Mouse (Mus musculus) liver, postnatal 0 days (tissue): Measurements from ENCODE around the gene Olfr968. TPM values are rescaled to one million over a fixed set of nuclear protein-coding genes. Genes with fewer than 3 reads are reported as not detected.

Source experiments
- ATAC-seq: fragments of 200-750 bp; cut with Nextera tagmentation; 2 replicates; pipeline ENCODE4 v1.8.0; 2017; ENCODE audit warnings: mild to moderate bottlenecking, moderate library complexity
- DNase-seq: peaks from one replicate; pipeline ENCODE4 v3.0.0-alpha.2; 2016
- H3K27ac ChIP-seq: fragments of 300-500 bp; sonication (generic); 2 replicates; pipeline ENCODE4 v1.5.1; 2014; ENCODE audit warnings: antibody characterized with exemption, moderate library complexity, mild to moderate bottlenecking, low read depth
- H3K27me3 ChIP-seq: fragments of 300-500 bp; sonication (generic); 2 replicates; pipeline ENCODE4 v1.6.1; 2014; ENCODE audit warnings: low read length, control low read depth, mixed read lengths; ENCODE audit not compliant: insufficient read depth
- H3K36me3 ChIP-seq: fragments of 300-500 bp; sonication (generic); replicated peaks from 2 replicates; pipeline ENCODE4 v1.6.1; 2014; ENCODE audit warnings: mild to moderate bottlenecking, control low read depth, low read length, moderate library complexity, mixed read lengths; ENCODE audit not compliant: insufficient read depth
- H3K4me1 ChIP-seq: fragments of 300-500 bp; sonication (generic); 2 replicates; pipeline ENCODE4 v1.6.1; 2014; ENCODE audit warnings: antibody characterized with exemption, mild to moderate bottlenecking, control low read depth; ENCODE audit not compliant: insufficient read depth
- H3K4me2 ChIP-seq: fragments of 300-500 bp; sonication (generic); 2 replicates; pipeline ENCODE4 v1.6.1; 2014; ENCODE audit warnings: low read depth, mild to moderate bottlenecking, low read length, moderate library complexity, mixed read lengths
- H3K4me3 ChIP-seq: fragments of 300-500 bp; sonication (generic); 2 replicates; pipeline ENCODE4 v1.5.1; 2014; ENCODE audit warnings: low read depth, low read length
- H3K9ac ChIP-seq: fragments of 300-500 bp; sonication (generic); replicated peaks from 2 replicates; pipeline ENCODE4 v1.6.1; 2014; ENCODE audit warnings: mild to moderate bottlenecking, moderate library complexity
- H3K9me3 ChIP-seq: fragments of 300-500 bp; sonication (generic); 2 replicates; pipeline ENCODE4 v1.6.1; 2016; ENCODE audit warnings: mild to moderate bottlenecking, control low read depth, low read length, mixed read lengths
- CTCF ChIP-seq: sonication (generic); IDR thresholded peaks from 2 replicates; pipeline ENCODE4 v1.5.1; 2016; ENCODE audit warnings: antibody characterized with exemption, low read depth
- EP300 ChIP-seq: IDR thresholded peaks from 2 replicates; pipeline ENCODE4 v1.6.1; 2016; ENCODE audit warnings: antibody characterized with exemption, low read depth, mild to moderate bottlenecking
- WGBS: fragments of 180-500 bp; shearing (Covaris S2); extraction: QIAGEN DNeasy Blood & Tissue Kit; methylation state at CpG from one replicate; pipeline ENCODE4 v1.1.7; 2014; ENCODE audit not compliant: insufficient replicate concordance; 5-methylcytosine and 5-hydroxymethylcytosine counted together
- polyA plus RNA-seq: library from polyadenylated mRNA; unstranded; fragments of >200 nt; fragmentation: Nextera tagmentation; extraction: Ambion mirVana; gene quantifications from 2 replicates; pipeline ENCODE4 v1.2.1, GENCODE M21; 2015

The Olfr968 gene
- not detected in 2 replicates for polyA plus RNA-seq

DNA sequence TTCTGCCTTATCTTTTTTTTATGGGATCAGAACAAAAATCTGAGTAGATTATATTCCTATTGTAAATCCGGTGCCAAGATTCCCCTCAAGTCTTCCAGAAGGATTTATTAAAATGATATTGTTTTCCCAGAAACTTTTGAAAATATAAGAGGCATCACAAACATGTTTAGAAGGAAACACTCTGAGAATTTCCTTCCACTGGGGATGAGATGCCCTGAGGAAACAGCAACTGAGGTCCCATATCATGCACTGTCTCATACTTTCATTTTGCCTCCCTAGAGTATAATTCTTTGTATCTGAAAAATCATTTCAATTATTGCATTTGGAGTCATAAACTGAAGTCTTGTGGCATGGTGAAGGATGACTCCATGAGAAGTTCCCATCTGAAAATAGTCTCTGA lies at the start of gene Olfr968:
TSS of gene Olfr968 (minus strand) at position 101 of the 400 bp plus-strand sequence.
- no peak within 1 kb of the TSS for H3K27ac ChIP-seq
- no peak within 1 kb of the TSS for H3K9ac ChIP-seq
- 68% methylated on average over 1 of the region's 1 CpGs for WGBS
- no peak for DNase-seq
- no peak for ATAC-seq
- H3K4me2 ChIP-seq: no peak within 1 kb of the TSS
- H3K36me3 ChIP-seq: no peaks in the 10 kb centered on the region
- no peak within 1 kb of the TSS for H3K4me3 ChIP-seq
- no peaks in the 10 kb centered on the region for H3K9me3 ChIP-seq
- H3K27me3 ChIP-seq: no peaks in the 10 kb centered on the region
- TF ChIP-seq EP300 (no peak), CTCF (no peak)
- H3K4me1 ChIP-seq: no peaks in the 10 kb centered on the region

- 72% methylated on average over 4 of the region's 4 CpGs for WGBS
- H3K36me3 ChIP-seq: no peaks in the 10 kb centered on the region
- no peak for TF ChIP-seq EP300
- no peak for TF ChIP-seq CTCF
- no peaks in the 10 kb centered on the region for H3K27me3 ChIP-seq
- H3K4me3 ChIP-seq: no peak within 1 kb of the TSS
- H3K27ac ChIP-seq: no peak within 1 kb of the TSS
- no peak within 1 kb of the TSS for H3K9ac ChIP-seq
- H3K4me1 ChIP-seq: no peaks in the 10 kb centered on the region
- no peak within 1 kb of the TSS for H3K4me2 ChIP-seq
- ATAC-seq (no peak), DNase-seq (no peak)
- no peaks in the 10 kb centered on the region for H3K9me3 ChIP-seq
Observed at GRCm38 (mm10) chr9:39808560-39808959, 25.5 kb upstream of the Olfr968 start, which contains the start of gene Olfr970. TSS of gene Olfr970 (plus strand) at chr9:39808860.

- no peaks in the 10 kb centered on the region for H3K36me3 ChIP-seq
- H3K9ac ChIP-seq: no peak within 1 kb of the TSS
- H3K4me3 ChIP-seq: no peak within 1 kb of the TSS
- 64% methylated on average over 2 of the region's 2 CpGs for WGBS
- no peaks in the 10 kb centered on the region for H3K27me3 ChIP-seq
- TF ChIP-seq EP300: no peak
- no peak for TF ChIP-seq CTCF
- H3K9me3 ChIP-seq: no peaks in the 10 kb centered on the region
- H3K4me2 ChIP-seq: no peak within 1 kb of the TSS
- no peaks in the 10 kb centered on the region for H3K4me1 ChIP-seq
- H3K27ac ChIP-seq: no peak within 1 kb of the TSS
- ATAC-seq: no peak
- no peak for DNase-seq
Observed at GRCm38 (mm10) chr9:39790558-39790957, 7.5 kb upstream of the Olfr968 start, which contains the start of gene Olfr969. TSS of gene Olfr969 (plus strand) at chr9:39790945.

DNA sequence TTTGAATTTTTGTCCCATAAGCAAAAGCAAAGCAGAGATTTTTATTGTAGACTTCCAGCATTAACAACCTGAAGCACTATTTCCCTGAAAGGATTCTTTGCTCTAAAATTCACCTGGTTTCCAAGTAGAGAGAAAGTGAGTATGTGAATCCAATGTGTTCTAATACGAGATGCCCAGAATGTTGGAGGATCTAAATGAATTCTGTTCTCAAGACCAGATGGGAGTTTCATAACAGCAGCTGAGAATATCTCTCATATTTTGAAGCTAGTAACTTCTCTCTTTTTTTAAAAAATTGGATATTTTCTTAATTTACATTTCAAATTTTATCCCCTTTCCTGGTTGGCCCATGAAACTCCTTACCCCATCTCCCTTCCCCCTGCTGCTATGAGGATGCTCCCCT lies 36.6 kb downstream of the Olfr968 start:
- H3K4me2 ChIP-seq: no peak overlapping the region
- H3K9me3 ChIP-seq: no peaks in the 10 kb centered on the region
- H3K27me3 ChIP-seq: no peaks in the 10 kb centered on the region
- no peak for DNase-seq
- no peak overlapping the region for H3K4me3 ChIP-seq
- no peak for TF ChIP-seq CTCF
- TF ChIP-seq EP300: no peak
- ATAC-seq: no peak
- no peak overlapping the region for H3K27ac ChIP-seq
- H3K9ac ChIP-seq: no peak overlapping the region
- no peaks in the 10 kb centered on the region for H3K36me3 ChIP-seq
- WGBS: 82% methylated on average over 1 of the region's 1 CpGs
- no peaks in the 10 kb centered on the region for H3K4me1 ChIP-seq

- no peak within 1 kb of the TSS for H3K4me3 ChIP-seq
- H3K36me3 ChIP-seq: no peaks in the 10 kb centered on the region
- H3K9ac ChIP-seq: no peak within 1 kb of the TSS
- no peak for TF ChIP-seq CTCF
- no peak for TF ChIP-seq EP300
- ATAC-seq (no peak), DNase-seq (no peak)
- H3K4me1 ChIP-seq: no peaks in the 10 kb centered on the region
- H3K9me3 ChIP-seq: no peaks in the 10 kb centered on the region
- H3K27me3 ChIP-seq: no peaks in the 10 kb centered on the region
- H3K27ac ChIP-seq: no peak within 1 kb of the TSS
- H3K4me2 ChIP-seq: no peak within 1 kb of the TSS
Observed at GRCm38 (mm10) chr9:39745949-39746348, 37.1 kb downstream of the Olfr968 start, which contains the start of gene Olfr967. TSS of gene Olfr967 (plus strand) at chr9:39746249.

DNA sequence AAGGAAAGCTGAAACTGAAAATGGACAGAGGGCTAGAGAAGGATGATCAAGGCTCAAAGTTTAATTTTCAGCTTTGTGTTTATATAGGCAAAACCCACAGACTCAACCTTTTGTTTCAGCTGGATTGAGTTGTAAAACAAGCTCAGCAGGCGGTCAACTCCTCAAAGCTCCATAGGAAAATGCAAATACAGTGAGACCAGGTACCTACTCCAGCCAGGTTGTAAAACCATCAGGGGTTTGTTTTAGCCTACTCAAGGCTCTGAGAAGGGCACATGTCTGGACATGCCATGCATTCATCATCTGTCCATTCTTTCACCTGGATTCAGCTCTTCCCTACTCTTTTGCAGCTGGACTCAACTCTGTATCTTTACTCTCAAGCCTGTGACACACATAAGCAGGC lies 42.3 kb downstream of the Olfr968 start:
- ATAC-seq (no peak), DNase-seq (no peak)
- Histone ChIP-seq H3K36me3 (no peaks in the 10 kb centered on the region), H3K9ac (no peak overlapping the region), H3K27me3 (no peaks in the 10 kb centered on the region), H3K9me3 (no peaks in the 10 kb centered on the region), H3K4me1 (no peaks in the 10 kb centered on the region), H3K4me2 (no peak overlapping the region), H3K27ac (no peak overlapping the region), H3K4me3 (no peak overlapping the region)
- WGBS: 85% methylated on average over 1 of the region's 1 CpGs
- no peak for TF ChIP-seq EP300

GRCm38 (mm10) chr9:39730678-39731077 lies 52.4 kb downstream of the Olfr968 start, which contains the start of gene Olfr150:
TSS of gene Olfr150 (plus strand) at chr9:39730978.
- no peaks in the 10 kb centered on the region for H3K27me3 ChIP-seq
- no peak within 1 kb of the TSS for H3K4me3 ChIP-seq
- no peak for TF ChIP-seq CTCF
- no peak for TF ChIP-seq EP300
- H3K36me3 ChIP-seq: no peaks in the 10 kb centered on the region
- H3K9ac ChIP-seq: no peak within 1 kb of the TSS
- no peak within 1 kb of the TSS for H3K27ac ChIP-seq
- no peak within 1 kb of the TSS for H3K4me2 ChIP-seq
- H3K9me3 ChIP-seq: no peaks in the 10 kb centered on the region
- ATAC-seq: no peak
- no peaks in the 10 kb centered on the region for H3K4me1 ChIP-seq
- DNase-seq: no peak

Other genes with a start within 250 kb of the Olfr968 start
- not detected in 2 replicates for gene Olfr958, start 229.2 kb downstream of the Olfr968 start, polyA plus RNA-seq
- not detected in 2 replicates for gene Olfr959, start 207.7 kb downstream of the Olfr968 start, polyA plus RNA-seq
- 1.1 and 2.1 TPM in 2 replicates for gene AW551984, start 178.8 kb downstream of the Olfr968 start, polyA plus RNA-seq
- gene Olfr148, start 172.6 kb downstream of the Olfr968 start, polyA plus RNA-seq: not detected in 2 replicates
- not detected in 2 replicates for gene Olfr960, start 161.9 kb downstream of the Olfr968 start, polyA plus RNA-seq
- not detected in 2 replicates for gene Olfr961, start 138.2 kb downstream of the Olfr968 start, polyA plus RNA-seq
- not detected in 2 replicates for gene Olfr963, start 116.0 kb downstream of the Olfr968 start, polyA plus RNA-seq
- not detected in 2 replicates for gene Olfr149, start 76.1 kb downstream of the Olfr968 start, polyA plus RNA-seq
- not detected in 2 replicates for gene Olfr965, start 71.9 kb downstream of the Olfr968 start, polyA plus RNA-seq
- not detected in 2 replicates for gene Olfr150, start 52.3 kb downstream of the Olfr968 start, polyA plus RNA-seq
- not detected in 2 replicates for gene Olfr967, start 37.0 kb downstream of the Olfr968 start, polyA plus RNA-seq
- gene Olfr969, start 7.7 kb upstream of the Olfr968 start, polyA plus RNA-seq: not detected in 2 replicates
- gene Olfr970, start 25.6 kb upstream of the Olfr968 start, polyA plus RNA-seq: not detected in 2 replicates
- gene Olfr971, start 53.6 kb upstream of the Olfr968 start, polyA plus RNA-seq: not detected in 2 replicates
- gene Olfr972, start 83.2 kb upstream of the Olfr968 start, polyA plus RNA-seq: not detected in 2 replicates
- not detected in 2 replicates for gene Olfr229, start 124.1 kb upstream of the Olfr968 start, polyA plus RNA-seq
- gene Olfr974, start 154.2 kb upstream of the Olfr968 start, polyA plus RNA-seq: not detected in 2 replicates
- gene Olfr975, start 168.8 kb upstream of the Olfr968 start, polyA plus RNA-seq: not detected in 2 replicates
- gene Olfr976, start 177.9 kb upstream of the Olfr968 start, polyA plus RNA-seq: not detected in 2 replicates
- not detected in 2 replicates for gene Olfr978, start 208.9 kb upstream of the Olfr968 start, polyA plus RNA-seq
- gene Olfr979, start 220.2 kb upstream of the Olfr968 start, polyA plus RNA-seq: not detected in 2 replicates
- not detected in 2 replicates for gene Olfr980, start 226.3 kb upstream of the Olfr968 start, polyA plus RNA-seq
- gene Olfr981, start 238.2 kb upstream of the Olfr968 start, polyA plus RNA-seq: not detected in 2 replicates